Comparison of ENCODE assay signal across 8 mouse cellular contexts in the genomic region with DNA sequence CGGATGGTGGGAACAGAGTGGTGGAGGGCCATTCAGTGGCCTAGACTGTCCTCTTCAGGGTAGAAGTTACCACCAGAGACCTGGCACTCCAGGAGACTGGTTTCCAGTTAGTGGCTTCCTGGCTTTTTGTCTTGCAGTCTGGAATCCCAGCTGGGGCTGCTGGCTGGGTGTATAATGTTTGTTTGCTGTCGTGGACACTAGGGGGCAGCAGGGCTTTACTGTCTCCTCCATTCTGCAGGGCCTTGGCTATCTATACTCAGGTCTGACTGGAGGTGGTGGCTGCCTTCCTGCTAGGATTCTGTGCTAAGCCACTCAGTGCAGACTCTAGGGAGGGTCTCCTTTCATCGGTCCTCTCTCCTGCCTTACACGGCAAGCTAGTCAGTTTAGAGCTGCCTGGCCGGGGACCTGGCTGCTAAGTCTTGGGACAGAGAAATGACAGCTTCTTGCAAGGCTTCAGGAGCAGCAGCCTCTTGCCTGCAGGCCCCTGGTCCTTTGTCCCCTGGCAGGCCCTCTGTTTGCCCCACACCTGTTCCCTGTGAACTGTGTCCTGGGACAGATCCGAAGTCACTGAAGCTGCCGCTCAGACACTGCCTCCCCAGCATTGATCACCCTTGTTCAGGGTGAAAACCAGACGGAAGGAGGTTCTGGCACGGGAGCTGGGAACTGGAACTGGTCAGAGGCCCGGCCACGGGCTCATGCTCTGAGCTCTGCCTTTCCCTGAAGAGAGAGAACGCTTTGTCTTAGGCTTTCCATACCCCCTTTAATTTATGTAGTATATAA. TPM values are rescaled to one million over a fixed set of nuclear protein-coding genes. Genes with fewer than 3 reads are reported as not detected.
DNase-seq lines count a peak whose midpoint lies in the region; ATAC-seq lines count a peak whose summit lies in the region.

No protein-coding gene starts in this region.

- H3K9me3 ChIP-seq in intestine, embryonic 15.5 days = no peaks in the 10 kb centered on the region
- H3K9me3 ChIP-seq in limb, embryonic 10.5 days (replicated peaks) = no peaks in the 10 kb centered on the region
- H3K9me3 ChIP-seq in midbrain, embryonic 16.5 days (replicated peaks; ENCODE audit: control insufficient read depth, low read length, poor library complexity, severe bottlenecking) = no peaks in the 10 kb centered on the region
- no peaks in the 10 kb centered on the region for H3K9me3 ChIP-seq in stomach, embryonic 16.5 days (replicated peaks; ENCODE audit: control insufficient read depth, low read length)

- no peaks in the 10 kb centered on the region for H3K4me1 ChIP-seq in intestine, embryonic 15.5 days (replicated peaks)
- no peaks in the 10 kb centered on the region for H3K4me1 ChIP-seq in limb, embryonic 10.5 days
- no peaks in the 10 kb centered on the region for H3K4me1 ChIP-seq in midbrain, embryonic 16.5 days (ENCODE audit: control insufficient read depth, insufficient read depth, low read length)
- no peaks in the 10 kb centered on the region for H3K4me1 ChIP-seq in stomach, embryonic 16.5 days (ENCODE audit: control insufficient read depth, insufficient read depth, low read length)

- H3K9ac ChIP-seq in intestine, embryonic 15.5 days = no peak overlapping the region
- H3K9ac ChIP-seq in midbrain, embryonic 16.5 days (ENCODE audit: low read depth, low read length) = no peak overlapping the region; the same call in 1 of the 2 replicates
- no peak overlapping the region for H3K9ac ChIP-seq in stomach, embryonic 16.5 days (ENCODE audit: low read length)

- DNase-seq in urinary bladder, postnatal 14 days (ENCODE audit: low spot score) = peak; percentile 48
- no peak for DNase-seq in urinary bladder, adult 2 months (ENCODE audit: low spot score)
- peak; percentile 84 for DNase-seq in cerebellum, adult 9-11 months
- peak; percentile 64 for DNase-seq in limb, embryonic 10.5 days (ENCODE audit: low spot score)

- H3K4me3 ChIP-seq in intestine, embryonic 15.5 days (replicated peaks) = no peak overlapping the region
- no peak overlapping the region for H3K4me3 ChIP-seq in limb, embryonic 10.5 days
- H3K4me3 ChIP-seq in midbrain, embryonic 16.5 days (ENCODE audit: low read depth, low read length) = no peak overlapping the region
- H3K4me3 ChIP-seq in stomach, embryonic 16.5 days (replicated peaks; ENCODE audit: low read length) = no peak overlapping the region

- H3K4me2 ChIP-seq in intestine, embryonic 15.5 days (replicated peaks) = no peak overlapping the region
- no peak overlapping the region for H3K4me2 ChIP-seq in midbrain, embryonic 16.5 days (ENCODE audit: low read length)
- no peak overlapping the region for H3K4me2 ChIP-seq in stomach, embryonic 16.5 days (ENCODE audit: low read depth, low read length)

- no peaks in the 10 kb centered on the region for H3K27me3 ChIP-seq in intestine, embryonic 15.5 days (replicated peaks)
- no peaks in the 10 kb centered on the region for H3K27me3 ChIP-seq in limb, embryonic 10.5 days (ENCODE audit: low read depth, poor library complexity, severe bottlenecking)
- H3K27me3 ChIP-seq in midbrain, embryonic 16.5 days (ENCODE audit: control insufficient read depth, insufficient read depth, low read depth, low read length) = no peaks in the 10 kb centered on the region
- H3K27me3 ChIP-seq in stomach, embryonic 16.5 days (ENCODE audit: control insufficient read depth, insufficient read depth, low read length) = no peaks in the 10 kb centered on the region

- WGBS in intestine, embryonic 15.5 days = 70% methylated on average over 12 of the region's 12 CpGs
- 69% methylated on average over 12 of the region's 12 CpGs for WGBS in limb, embryonic 10.5 days
- 66% methylated on average over 12 of the region's 12 CpGs for WGBS in midbrain, embryonic 16.5 days
- WGBS in stomach, embryonic 16.5 days = 73% methylated on average over 12 of the region's 12 CpGs

- peak; percentile 88 for ATAC-seq in frontal cortex, adult (ENCODE audit: low TSS enrichment)
- 0 out of 2 replicates have a peak, but pooled peaks have one; percentile 33 for ATAC-seq in intestine, embryonic 15.5 days
- peak; percentile 73; the same call in 1 of the 2 replicates for ATAC-seq in midbrain, embryonic 16.5 days
- ATAC-seq in stomach, embryonic 16.5 days (ENCODE audit: insufficient read depth, low FRiP score) = peak; percentile 65; the same call in 1 of the 2 replicates

- no peak overlapping the region for H3K27ac ChIP-seq in intestine, embryonic 15.5 days
- H3K27ac ChIP-seq in limb, embryonic 10.5 days = 0 out of 2 replicates have a peak overlapping the region, but pooled peaks have one; percentile 30
- no peak overlapping the region for H3K27ac ChIP-seq in midbrain, embryonic 16.5 days (ENCODE audit: low read length)
- H3K27ac ChIP-seq in stomach, embryonic 16.5 days (ENCODE audit: low read length) = no peak overlapping the region

- H3K36me3 ChIP-seq in intestine, embryonic 15.5 days = peaks cover 17% of the 10 kb centered on the region; the same call in 1 of the 2 replicates
- peaks cover 59% of the 10 kb centered on the region for H3K36me3 ChIP-seq in limb, embryonic 10.5 days
- H3K36me3 ChIP-seq in midbrain, embryonic 16.5 days (ENCODE audit: control insufficient read depth, insufficient read depth, low read length) = peaks cover 6% of the 10 kb centered on the region
- H3K36me3 ChIP-seq in stomach, embryonic 16.5 days (ENCODE audit: control insufficient read depth, insufficient read depth, low read length) = peaks cover 10% of the 10 kb centered on the region; the same call in 1 of the 2 replicates

RNA-seq across cellular contexts. Expression of gene Aacs, which starts 22.4 kb away (rescaled TPM):
- 27.3 and 40.5 TPM in 2 replicates for polyA plus RNA-seq in urinary bladder, adult 2 months (2012; rRNA removed)
- polyA plus RNA-seq in intestine, embryonic 15.5 days (2015; fragmentation: Nextera tagmentation; extraction: Ambion mirVana) = 73.0 and 77.0 TPM in 2 replicates
- 56.7 and 57.9 TPM in 2 replicates for polyA plus RNA-seq in limb, embryonic 10.5 days (2016; fragmentation: Nextera tagmentation; extraction: Ambion mirVana)
- 100 and 125 TPM in 2 replicates for polyA plus RNA-seq in midbrain, embryonic 16.5 days (2015; fragmentation: Nextera tagmentation; extraction: Ambion mirVana)
- 75.4 and 79.3 TPM in 2 replicates for polyA plus RNA-seq in stomach, embryonic 16.5 days (2015; fragmentation: Nextera tagmentation; extraction: Ambion mirVana)

RNA-seq across cellular contexts. Expression of gene Tmem132b, which starts 33.6 kb away (rescaled TPM):
- polyA plus RNA-seq in urinary bladder, adult 2 months (2012; rRNA removed) = 0.03 and 0.04 TPM in 2 replicates
- 0.25 and 0.28 TPM in 2 replicates for polyA plus RNA-seq in intestine, embryonic 15.5 days (2015; fragmentation: Nextera tagmentation; extraction: Ambion mirVana)
- 0.03 TPM in 1 of 2 replicates, not detected in the other for polyA plus RNA-seq in limb, embryonic 10.5 days (2016; fragmentation: Nextera tagmentation; extraction: Ambion mirVana)
- polyA plus RNA-seq in midbrain, embryonic 16.5 days (2015; fragmentation: Nextera tagmentation; extraction: Ambion mirVana) = 5.5 and 6.6 TPM in 2 replicates
- 0.26 and 0.37 TPM in 2 replicates for polyA plus RNA-seq in stomach, embryonic 16.5 days (2015; fragmentation: Nextera tagmentation; extraction: Ambion mirVana)

RNA-seq across cellular contexts. Expression of gene Bri3bp, which starts 56.6 kb away (rescaled TPM):
- polyA plus RNA-seq in urinary bladder, adult 2 months (2012; rRNA removed) = 3.5 and 7.5 TPM in 2 replicates
- polyA plus RNA-seq in intestine, embryonic 15.5 days (2015; fragmentation: Nextera tagmentation; extraction: Ambion mirVana) = 59.6 and 60.4 TPM in 2 replicates
- 52.1 and 59.0 TPM in 2 replicates for polyA plus RNA-seq in limb, embryonic 10.5 days (2016; fragmentation: Nextera tagmentation; extraction: Ambion mirVana)
- polyA plus RNA-seq in midbrain, embryonic 16.5 days (2015; fragmentation: Nextera tagmentation; extraction: Ambion mirVana) = 38.3 and 41.6 TPM in 2 replicates
- 27.7 and 31.8 TPM in 2 replicates for polyA plus RNA-seq in stomach, embryonic 16.5 days (2015; fragmentation: Nextera tagmentation; extraction: Ambion mirVana)

Comparison
In these comparisons a context has a peak if more than half of its experiments do, and no peak if none do; other contexts are left out.
1. ATAC-seq: peak in every context shown above with its lines; median percentile 88 in frontal cortex, adult; 73 in midbrain, embryonic 16.5 days; 65 in stomach, embryonic 16.5 days; 33 in intestine, embryonic 15.5 days.